Mouse (Mus musculus) layer of hippocampus, postnatal 25 days (tissue): ENCODE results near the gene Cdip1. TPM values are rescaled to one million over a fixed set of nuclear protein-coding genes. Genes with fewer than 3 reads are reported as not detected.
A peak's percentile ranks its signal among the peaks of the same experiment; 100 is the strongest.
"Not testable (repeated sequence)": the region's sequence is repeated elsewhere in the genome, so short reads cannot be mapped to it uniquely, and the experiment has no call there.

Source experiments
- DNase-seq, 2 experiments: peaks; one replicate each; pipeline ENCODE4 v3.0.0; 2022; ENCODE audit warnings: mixed read lengths in 2 of 2, low spot score in 1 of 2; ENCODE audit errors: extremely low spot score in 1 of 2
- total RNA-seq, 2 experiments: library from RNA; stranded (reverse); gene quantifications; 2 replicates each; pipeline ENCODE4 v1.2.3; 2021

Cdip1 gene
- total RNA-seq, 2 experiments from 2014 or later, result 237 to 239 TPM

- DNase-seq, result no peak
Observed at GRCm38 (mm10) chr16:4777171-4777904, 12.8 kb downstream of the Cdip1 start.

GRCm38 (mm10) chr16:4773289-4773970 lies 16.7 kb downstream of the Cdip1 start:
- no peak for DNase-seq

GRCm38 (mm10) chr16:4768719-4769118 lies 21.4 kb downstream of the Cdip1 start:
- no peak for DNase-seq

GRCm38 (mm10) chr16:4767012-4767790 lies 22.9 kb downstream of the Cdip1 start:
- no peak for DNase-seq

GRCm38 (mm10) chr16:4765852-4766251 lies 24.2 kb downstream of the Cdip1 start:
- DNase-seq, result no peak

- no peak for DNase-seq
Observed at GRCm38 (mm10) chr16:4763276-4763675, 26.8 kb downstream of the Cdip1 start.

- no peak for DNase-seq
Observed at GRCm38 (mm10) chr16:4762437-4762836, 27.7 kb downstream of the Cdip1 start.

GRCm38 (mm10) chr16:4756660-4757335 lies 33.3 kb downstream of the Cdip1 start:
- not testable (repeated sequence) for DNase-seq

GRCm38 (mm10) chr16:4754045-4754444 lies 36.0 kb downstream of the Cdip1 start:
- DNase-seq, result no peak

GRCm38 (mm10) chr16:4752155-4752554 lies 37.9 kb downstream of the Cdip1 start:
- no peak for DNase-seq

GRCm38 (mm10) chr16:4742186-4742585 lies 47.9 kb downstream of the Cdip1 start:
- DNase-seq, result no peak

- DNase-seq, result no peak
Observed at GRCm38 (mm10) chr16:4739994-4740393, 50.1 kb downstream of the Cdip1 start.

- no peak for DNase-seq
Observed at GRCm38 (mm10) chr16:4736262-4736661, 53.8 kb downstream of the Cdip1 start.

GRCm38 (mm10) chr16:4730776-4731358 lies 59.2 kb downstream of the Cdip1 start:
- DNase-seq, result no peak

GRCm38 (mm10) chr16:4727963-4728362 lies 62.1 kb downstream of the Cdip1 start:
- no peak for DNase-seq

- no peak for DNase-seq
Observed at GRCm38 (mm10) chr16:4727526-4727925, 62.6 kb downstream of the Cdip1 start.

- peak; percentile 11 to 19 for DNase-seq
Observed at GRCm38 (mm10) chr16:4726528-4727128, 63.5 kb downstream of the Cdip1 start.

- DNase-seq, result peak; percentile 87 to 90
Observed at GRCm38 (mm10) chr16:4725780-4726527, 64.1 kb downstream of the Cdip1 start, which contains the start of gene Hmox2. Gene Hmox2, plus strand, starts transcription at chr16:4726361.

GRCm38 (mm10) chr16:4725266-4725665 lies 64.8 kb downstream of the Cdip1 start:
- DNase-seq, result no peak
